Mouse (Mus musculus) forebrain, embryonic 11.5 days (tissue): ENCODE data around the gene Zfp146. TPM values are rescaled to one million over a fixed set of nuclear protein-coding genes. Genes with fewer than 3 reads are reported as not detected.
"Not testable (repeated sequence)": the region's sequence is repeated elsewhere in the genome, so short reads cannot be mapped to it uniquely, and the experiment has no call there.

Experiments used
- ATAC-seq: fragments of 200-750 bp; cut with Nextera tagmentation; replicated peaks from 2 replicates; pipeline ENCODE4 v1.8.0; 2017; ENCODE audit warnings: moderate TSS enrichment; ENCODE audit not compliant: low FRiP score
- DNase-seq: peaks from one replicate; pipeline ENCODE4 v3.0.0-alpha.2; 2017; ENCODE audit warnings: low spot score
- H3K27ac ChIP-seq: fragments of 300-500 bp; sonication (generic); 2 replicates; pipeline ENCODE4 v1.5.1; 2014; ENCODE audit warnings: low read depth, low read length
- H3K27me3 ChIP-seq: fragments of 300-500 bp; sonication (generic); 2 replicates; pipeline ENCODE4 v1.6.1; 2014; ENCODE audit warnings: mild to moderate bottlenecking, low read length, mixed read lengths; ENCODE audit not compliant: control insufficient read depth, insufficient read depth
- H3K36me3 ChIP-seq: fragments of 300-500 bp; sonication (generic); 2 replicates; pipeline ENCODE4 v1.6.1; 2014; ENCODE audit warnings: mild to moderate bottlenecking, low read length, moderate library complexity, mixed read lengths; ENCODE audit not compliant: control insufficient read depth, insufficient read depth
- H3K4me1 ChIP-seq: fragments of 300-500 bp; sonication (generic); replicated peaks from 2 replicates; pipeline ENCODE4 v1.6.1; 2014; ENCODE audit warnings: low read length, mixed read lengths; ENCODE audit not compliant: control insufficient read depth, insufficient read depth
- H3K4me2 ChIP-seq: fragments of 300-500 bp; sonication (generic); 2 replicates; pipeline ENCODE4 v1.6.1; 2014; ENCODE audit warnings: low read depth, mild to moderate bottlenecking, low read length, moderate library complexity, mixed read lengths; ENCODE audit not compliant: severe bottlenecking
- H3K4me3 ChIP-seq: fragments of 300-500 bp; sonication (generic); 2 replicates; pipeline ENCODE4 v1.5.1; 2014; ENCODE audit warnings: low read depth, low read length
- H3K9ac ChIP-seq: fragments of 300-500 bp; sonication (generic); 2 replicates; pipeline ENCODE4 v1.6.1; 2014; ENCODE audit warnings: low read length
- H3K9me3 ChIP-seq: fragments of 300-500 bp; sonication (generic); 2 replicates; pipeline ENCODE4 v1.6.1; 2016; ENCODE audit warnings: low read length, mixed read lengths; ENCODE audit not compliant: control insufficient read depth
- WGBS: fragments of 180-500 bp; shearing (Covaris S2); extraction: QIAGEN DNeasy Blood & Tissue Kit; methylation state at CpG from one replicate; pipeline ENCODE4 v1.1.7; 2014; 5-methylcytosine and 5-hydroxymethylcytosine counted together
- polyA plus RNA-seq: library from polyadenylated mRNA; unstranded; fragments of >200 nt; fragmentation: Nextera tagmentation; extraction: Ambion mirVana; gene quantifications from 2 replicates; pipeline ENCODE4 v1.2.1, GENCODE M21; 2014

Gene Zfp146
- polyA plus RNA-seq, 1 experiment from 2014 or later = 14.0 TPM

DNA sequence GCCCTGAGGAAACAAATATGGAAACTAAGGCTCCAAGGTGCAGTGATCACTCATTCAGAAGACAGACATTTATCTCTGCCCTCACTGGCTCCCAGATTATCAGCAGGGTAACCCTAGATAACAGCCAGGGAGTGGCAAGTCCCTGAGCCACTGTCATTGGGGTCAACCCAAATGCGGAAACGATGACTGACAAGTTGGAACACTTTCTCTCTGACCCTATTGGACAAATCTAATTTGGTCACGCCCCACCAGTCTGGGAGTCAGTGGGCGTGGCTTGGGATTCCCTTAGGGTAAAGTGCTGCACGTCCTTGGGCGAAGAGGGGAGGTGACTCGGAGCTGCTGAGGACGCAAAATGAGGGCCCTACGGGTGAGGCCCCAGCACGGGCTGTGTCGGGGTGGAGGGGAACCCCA is 14.3 kb upstream of the Zfp146 start, which contains the start of gene Cox7a1:
TSS of gene Cox7a1 (plus strand) at position 266 of the 411 bp plus-strand sequence.
- DNase-seq = peak; percentile 82
- H3K27me3 ChIP-seq = no peaks in the 10 kb centered on the region
- H3K4me1 ChIP-seq = peaks cover 4% of the 10 kb centered on the region; the same call in 1 of the 2 replicates
- peaks cover 4% of the 10 kb centered on the region for H3K36me3 ChIP-seq
- H3K4me2 ChIP-seq = peak within 1 kb of the TSS; percentile 49
- H3K27ac ChIP-seq = no peak within 1 kb of the TSS
- H3K9ac ChIP-seq = peak within 1 kb of the TSS; percentile 39; the same call in 1 of the 2 replicates
- WGBS = under 1% methylated on average over 11 of the region's 11 CpGs
- H3K9me3 ChIP-seq = no peaks in the 10 kb centered on the region
- peak; percentile 78 for ATAC-seq
- H3K4me3 ChIP-seq = peak within 1 kb of the TSS; percentile 11

DNA sequence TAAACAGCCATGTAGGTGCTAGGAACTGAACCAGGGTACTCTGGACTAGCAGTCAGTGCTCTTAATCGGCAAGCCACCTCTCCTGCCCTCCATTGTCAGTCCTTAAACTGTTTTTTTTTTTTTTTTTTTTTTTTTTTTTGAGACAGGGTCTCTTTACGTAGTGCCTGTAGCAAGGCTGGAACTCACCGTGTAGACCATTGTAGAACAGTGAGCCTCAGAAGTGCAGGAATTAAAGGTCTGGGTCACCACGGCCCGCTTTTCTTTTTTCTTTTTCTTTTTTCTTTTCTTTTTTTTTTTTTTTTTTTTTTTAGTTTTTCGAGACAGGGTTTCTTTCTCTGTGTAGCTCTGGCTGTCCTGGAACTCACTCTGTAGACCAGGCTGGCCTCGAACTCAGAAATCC is 13.6 kb upstream of the Zfp146 start:
- H3K27ac ChIP-seq, H3K9ac ChIP-seq, H3K36me3 ChIP-seq, H3K4me3 ChIP-seq, H3K4me1 ChIP-seq, ATAC-seq, H3K27me3 ChIP-seq, H3K4me2 ChIP-seq, DNase-seq, H3K9me3 ChIP-seq: not testable (repeated sequence)
- WGBS = 76% methylated on average over 7 of the region's 7 CpGs

DNA sequence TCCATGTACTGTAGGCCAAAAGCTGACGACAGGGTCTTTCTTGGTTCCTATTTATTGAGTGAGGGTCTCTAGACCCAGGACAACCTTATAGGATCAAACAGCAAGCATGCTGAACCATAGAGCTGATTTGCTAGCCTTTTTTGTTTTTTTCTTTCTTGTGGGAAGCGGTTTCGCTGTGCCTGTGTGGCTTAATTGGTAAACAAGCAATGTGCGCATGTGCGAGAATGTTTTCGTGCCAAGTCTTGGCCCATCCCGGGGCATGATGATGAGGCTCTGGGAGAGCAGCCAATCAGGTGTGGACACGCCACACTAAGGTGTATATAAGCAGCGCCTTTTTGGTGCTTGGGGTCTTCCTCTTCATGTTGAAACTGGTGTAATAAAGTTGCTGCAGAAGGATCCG is 12.4 kb upstream of the Zfp146 start:
- 94% methylated on average over 9 of the region's 10 CpGs for WGBS
- not testable (repeated sequence) for H3K4me2 ChIP-seq, H3K4me1 ChIP-seq

DNA sequence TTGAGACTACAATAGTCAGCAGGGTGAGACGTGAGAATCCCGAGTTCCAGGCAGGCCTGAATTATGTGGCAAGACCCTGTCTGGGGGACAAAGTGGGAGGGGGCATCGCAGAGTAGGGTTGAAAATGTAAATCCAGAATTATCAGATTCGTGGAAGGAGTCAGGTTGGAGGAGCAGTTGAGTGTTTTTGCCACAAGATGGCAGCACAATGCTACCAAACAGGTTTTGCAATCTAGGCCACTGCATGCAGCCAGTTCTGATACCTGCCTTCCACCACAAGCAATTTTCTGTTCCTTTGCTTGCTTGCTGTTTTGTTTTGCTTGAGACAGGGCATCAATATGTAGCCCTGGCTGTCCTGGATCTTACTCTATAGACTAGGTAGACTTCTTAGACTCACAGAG is 11.8 kb upstream of the Zfp146 start:
- Histone ChIP-seq H3K4me3 (no peak overlapping the region), H3K4me2 (no peak overlapping the region), H3K4me1 (peaks cover 4% of the 10 kb centered on the region; the same call in 1 of the 2 replicates), H3K9ac (no peak overlapping the region), H3K27ac (no peak overlapping the region), H3K36me3 (peaks cover 4% of the 10 kb centered on the region; the same call in 1 of the 2 replicates), H3K27me3 (no peaks in the 10 kb centered on the region), H3K9me3 (no peaks in the 10 kb centered on the region)
- WGBS = 4% methylated on average over 4 of the region's 4 CpGs
- ATAC-seq (0 out of 2 replicates have a peak, but pooled peaks have one; percentile 24), DNase-seq (peak; percentile 85)

More for the DNA sequence above, 12.4 kb upstream of the Zfp146 start:
- not testable (repeated sequence) for H3K4me3 ChIP-seq, H3K36me3 ChIP-seq, H3K27ac ChIP-seq, H3K27me3 ChIP-seq, H3K9me3 ChIP-seq, DNase-seq, H3K9ac ChIP-seq, ATAC-seq

DNA sequence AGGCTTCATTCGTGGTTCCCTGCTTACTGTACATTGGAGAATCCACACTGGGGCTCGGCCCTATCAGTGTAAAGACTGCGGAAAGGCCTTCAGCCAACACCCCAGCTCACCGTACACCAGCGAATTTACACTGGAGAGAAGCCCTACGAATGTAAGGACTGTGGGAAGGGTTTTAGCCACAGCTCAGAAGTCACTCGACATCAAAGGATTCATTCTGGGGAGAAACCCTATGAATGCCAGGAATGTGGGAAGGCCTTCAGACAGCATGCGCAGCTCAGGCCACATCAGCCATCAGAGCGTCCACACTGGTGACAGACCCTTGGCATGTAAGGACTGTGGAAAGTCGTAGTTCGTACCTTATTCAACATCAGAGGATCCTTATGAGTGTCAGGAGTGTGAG is 8.7 kb upstream of the Zfp146 start:
- Histone ChIP-seq H3K4me1 (no peaks in the 10 kb centered on the region), H3K27ac (no peak overlapping the region), H3K4me3 (no peak overlapping the region), H3K9me3 (no peaks in the 10 kb centered on the region), H3K27me3 (no peaks in the 10 kb centered on the region), H3K36me3 (peaks cover 4% of the 10 kb centered on the region; the same call in 1 of the 2 replicates), H3K4me2 (no peak overlapping the region), H3K9ac (no peak overlapping the region)
- ATAC-seq (no peak), DNase-seq (no peak)
- 87% methylated on average over 11 of the region's 11 CpGs for whole genome bisulfite sequencing

DNA sequence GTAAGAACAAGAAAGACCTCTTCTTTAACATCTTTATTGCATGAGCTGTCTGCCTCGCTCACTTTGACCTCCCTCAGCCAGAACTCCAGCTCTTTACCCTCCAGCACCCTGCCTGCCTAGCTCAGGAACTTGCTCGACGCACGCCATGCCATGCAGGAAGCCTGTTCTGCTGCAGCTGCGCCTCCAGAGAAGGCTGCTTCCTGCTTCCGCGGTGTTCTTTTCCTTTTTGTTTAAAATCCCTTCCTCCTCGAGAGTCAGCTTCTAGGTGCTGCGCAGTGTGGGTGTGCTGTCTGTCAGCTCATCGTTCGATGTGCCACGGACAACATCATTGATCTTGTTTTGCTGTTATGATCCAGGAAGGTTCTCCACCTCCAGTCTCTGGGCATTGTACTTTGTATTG is 6.9 kb upstream of the Zfp146 start:
- H3K36me3 ChIP-seq = peaks cover 4% of the 10 kb centered on the region; the same call in 1 of the 2 replicates

DNA sequence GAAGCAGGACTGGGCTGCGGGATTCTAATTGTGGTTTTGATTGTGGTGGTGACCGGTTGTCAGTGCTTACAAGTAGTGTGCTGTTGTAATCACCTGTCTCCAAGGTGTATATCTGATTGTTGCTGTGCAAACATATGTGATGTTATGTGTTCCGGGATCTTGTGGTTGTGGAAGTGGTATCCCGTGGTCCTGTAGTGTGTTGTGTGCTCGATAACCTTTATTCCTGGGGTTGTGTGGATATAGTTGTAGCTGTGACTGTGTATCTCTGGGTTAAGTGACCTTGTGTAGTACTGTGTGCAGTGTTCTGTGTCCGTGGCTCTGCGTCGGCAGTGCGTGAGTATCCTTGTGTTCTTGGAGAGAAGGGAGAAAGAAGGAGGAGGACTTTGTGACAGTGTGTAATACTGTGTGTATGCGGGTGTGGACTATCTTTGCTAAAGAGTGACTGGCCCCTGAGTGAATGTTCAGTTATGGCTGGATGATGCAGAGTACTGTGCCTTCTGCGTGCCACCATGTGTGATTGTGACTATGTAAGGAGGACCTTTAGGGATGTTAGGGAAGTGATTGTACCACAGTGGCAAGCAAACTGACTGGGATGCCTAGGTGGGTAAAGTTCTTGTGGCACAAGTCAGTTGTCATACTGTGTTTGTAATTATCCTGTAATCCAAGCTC is 867 bp upstream of the Zfp146 start:
- no peak overlapping the region for H3K27ac ChIP-seq
- WGBS = 31% methylated on average over 11 of the region's 11 CpGs
- ATAC-seq (no peak), DNase-seq (no peak)
- H3K36me3 ChIP-seq = peaks cover 18% of the 10 kb centered on the region
- H3K27me3 ChIP-seq = no peaks in the 10 kb centered on the region
- peak overlapping the region; percentile 73 for H3K4me2 ChIP-seq
- H3K4me3 ChIP-seq = peak overlapping the region; percentile 47
- H3K9ac ChIP-seq = peak overlapping the region; percentile 70
- peaks cover 3% of the 10 kb centered on the region; the same call in 1 of the 2 replicates for H3K4me1 ChIP-seq
- peaks cover 20% of the 10 kb centered on the region for H3K9me3 ChIP-seq

More for the DNA sequence above, 6.9 kb upstream of the Zfp146 start:
- no peak overlapping the region for H3K4me3 ChIP-seq
- H3K4me1 ChIP-seq = no peaks in the 10 kb centered on the region
- ATAC-seq = no peak
- no peaks in the 10 kb centered on the region for H3K9me3 ChIP-seq
- H3K27ac ChIP-seq = no peak overlapping the region
- H3K4me2 ChIP-seq = no peak overlapping the region
- H3K9ac ChIP-seq = no peak overlapping the region
- H3K27me3 ChIP-seq = no peaks in the 10 kb centered on the region
- DNase-seq = no peak
- WGBS = 87% methylated on average over 12 of the region's 12 CpGs

DNA sequence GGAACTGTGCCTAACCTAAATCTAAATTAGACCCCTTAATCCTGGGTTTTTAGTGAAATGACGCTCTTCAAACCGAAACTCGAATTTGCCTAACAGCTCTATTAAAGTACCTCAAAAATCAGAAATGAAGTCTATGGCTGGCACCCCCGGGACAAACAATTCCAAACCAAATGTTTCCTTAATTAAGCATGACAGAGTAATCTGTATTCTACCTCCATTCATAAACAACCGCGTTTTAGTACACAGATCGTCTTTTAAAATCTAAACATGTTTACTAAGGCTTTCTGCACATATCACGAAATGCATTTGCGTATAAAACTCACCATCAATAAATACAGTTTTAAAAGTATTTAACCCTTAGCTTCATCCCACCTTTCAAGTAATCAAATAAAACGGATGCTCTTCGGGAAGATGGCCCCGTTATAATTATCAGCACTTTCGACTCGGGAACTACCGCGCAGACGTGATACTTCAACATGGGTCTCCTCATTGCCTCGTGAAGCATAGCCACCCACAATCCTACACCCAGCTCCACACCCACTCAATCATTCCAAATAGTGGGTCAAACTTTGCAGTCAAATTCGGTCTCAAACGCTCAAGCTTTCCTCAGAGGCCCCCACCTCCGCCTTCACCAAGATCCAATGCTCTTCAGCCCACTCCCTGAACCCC is 502 bp downstream of the Zfp146 start:
- Histone ChIP-seq H3K9me3 (peaks cover 31% of the 10 kb centered on the region), H3K27ac (peak overlapping the region; percentile 60), H3K27me3 (no peaks in the 10 kb centered on the region), H3K4me1 (peaks cover 3% of the 10 kb centered on the region; the same call in 1 of the 2 replicates), H3K4me3 (peak overlapping the region; percentile 47), H3K36me3 (peaks cover 28% of the 10 kb centered on the region), H3K9ac (peak overlapping the region; percentile 70), H3K4me2 (peak overlapping the region; percentile 73)
- ATAC-seq (peak; percentile 28), DNase-seq (no peak)
- 4% methylated on average over 21 of the region's 21 CpGs for WGBS
